ENCODE assay signal across 23 mouse cellular contexts in the genomic region with DNA sequence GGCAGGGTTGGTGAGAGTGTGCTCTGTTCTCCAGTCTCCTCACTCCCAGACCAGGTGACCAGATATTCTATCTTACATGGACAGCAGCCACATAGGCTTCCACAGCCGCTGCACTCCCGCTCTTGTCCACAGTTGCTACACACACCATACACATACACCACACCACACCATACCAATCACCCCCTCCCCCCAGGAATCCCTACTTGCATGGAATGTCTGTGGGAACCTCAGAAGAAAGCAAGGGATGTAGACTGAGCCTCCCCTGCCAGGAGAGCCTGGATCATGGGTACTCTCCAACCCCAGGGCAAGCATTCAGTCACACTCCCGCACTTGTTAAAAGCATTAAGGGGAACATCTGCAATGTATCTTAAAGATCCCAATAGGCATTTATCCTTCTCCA. TPM values are rescaled to one million over a fixed set of nuclear protein-coding genes. Genes with fewer than 3 reads are reported as not detected.
A peak's percentile ranks its signal among the peaks of the same experiment; 100 is the strongest.
DNase-seq lines count a peak whose midpoint lies in the region; ATAC-seq and TF ChIP-seq lines count a peak whose summit lies in the region.
"Had no signal": no experiment of that assay in that cellular context is flagged by ENCODE, and none has a peak within 500 bp of the region (broad histone marks: within the 10 kb centered on the region; RNA-seq: fewer than 3 reads in every experiment).

No protein-coding gene starts in this region.

- WGBS in forebrain, postnatal 0 days = 93% methylated on average over 3 of the region's 3 CpGs

- H3K27me3 ChIP-seq in forebrain, postnatal 0 days (ENCODE audit: insufficient read depth, low read length) = no peaks in the 10 kb centered on the region
- H3K27me3 ChIP-seq: embryonic facial prominence, embryonic 15.5 days; heart, embryonic 15.5 days had no signal

- no peak overlapping the region for H3K9ac ChIP-seq in forebrain, postnatal 0 days
- H3K9ac ChIP-seq: embryonic facial prominence, embryonic 15.5 days; heart, embryonic 12.5 days; heart, embryonic 15.5 days; hindbrain, embryonic 14.5 days had no signal

- no peaks in the 10 kb centered on the region for H3K4me1 ChIP-seq in forebrain, postnatal 0 days (ENCODE audit: insufficient read depth)
- H3K4me1 ChIP-seq: heart, embryonic 15.5 days had no signal

- peak; percentile 78 for DNase-seq in heart, adult 11 months
- no peak for DNase-seq in heart, adult 18-20 months
- peak; percentile 31 for DNase-seq in testis, postnatal 10 days (ENCODE audit: low spot score)
- no peak for DNase-seq in testis, postnatal 14 days (ENCODE audit: low spot score)
- peak; percentile 41 for DNase-seq in mesoderm, embryonic 11.5 days (ENCODE audit: low read depth, low spot score)
- no peak for DNase-seq in forebrain, postnatal 0 days
- DNase-seq: adrenal gland, adult 8-10 months; adrenal gland, postnatal 25 days; cerebellum, adult 18-20 months; cerebellum, adult 9-10 months; cerebellum, postnatal 25 days; gastrocnemius, postnatal 25 days; heart, postnatal 14 days had no signal

- no peak for TF ChIP-seq CTCF in forebrain, postnatal 0 days (IDR thresholded peaks at IDR 0.05; ENCODE audit: low read depth)

- no peak overlapping the region for H3K4me3 ChIP-seq in forebrain, postnatal 0 days (ENCODE audit: low read depth, low read length)
- H3K4me3 ChIP-seq: embryonic facial prominence, embryonic 15.5 days; heart, embryonic 12.5 days; heart, embryonic 15.5 days had no signal

- no peaks in the 10 kb centered on the region for H3K36me3 ChIP-seq in forebrain, postnatal 0 days (ENCODE audit: insufficient read depth)
- H3K36me3 ChIP-seq: embryonic facial prominence, embryonic 15.5 days; heart, embryonic 12.5 days; heart, embryonic 15.5 days had no signal

- ATAC-seq in forebrain, postnatal 0 days = no peak
- ATAC-seq: activated CD4-positive, CD25-positive, alpha-beta regulatory T cell, adult 4 months; CD4-positive, CD25-positive, alpha-beta regulatory T cell, adult 4 months; forebrain, embryonic 14.5 days; hindbrain, postnatal 0 days; inflammation-experienced regulatory T-cells, adult 6 months; intestine, embryonic 16.5 days had no signal

- no peak overlapping the region for H3K27ac ChIP-seq in forebrain, postnatal 0 days (ENCODE audit: low read depth, low read length)
- H3K27ac ChIP-seq: embryonic facial prominence, embryonic 15.5 days; heart, embryonic 15.5 days; hindbrain, embryonic 14.5 days; hindbrain, postnatal 0 days had no signal

- no peak overlapping the region for H3K4me2 ChIP-seq in forebrain, postnatal 0 days (ENCODE audit: low read depth)
- H3K4me2 ChIP-seq: embryonic facial prominence, embryonic 15.5 days; heart, embryonic 12.5 days; heart, embryonic 15.5 days; hindbrain, embryonic 14.5 days had no signal

- H3K9me3 ChIP-seq in forebrain, postnatal 0 days (ENCODE audit: low read length) = no peaks in the 10 kb centered on the region
- H3K9me3 ChIP-seq: embryonic facial prominence, embryonic 15.5 days; heart, embryonic 15.5 days had no signal

RNA-seq across cellular contexts. Expression of gene Vangl1, which starts 48.4 kb away (rescaled TPM):
- total RNA-seq in heart, adult 18-20 months (2021) = 10 to 100 TPM in 1 of 2 experiments, 1 to 10 TPM in 1; 8.6 to 12.3 TPM
- 6.5 TPM in 2 replicates for total RNA-seq in forebrain, postnatal 0 days (2014; rRNA removed)
- polyA plus RNA-seq in forebrain, postnatal 0 days (2015; fragmentation: Nextera tagmentation; extraction: Ambion mirVana) = 3.5 and 5.7 TPM in 2 replicates
- polyA plus RNA-seq: activated CD4-positive, CD25-positive, alpha-beta regulatory T cell, adult 4 months had no signal

Comparison
In these comparisons a context has a peak if more than half of its experiments do, and no peak if none do; other contexts are left out.
1. DNase-seq: peak in heart, adult 11 months (single experiment), testis, postnatal 10 days (single experiment) and mesoderm, embryonic 11.5 days (single experiment); none in heart, adult 18-20 months (0 of 2), testis, postnatal 14 days (single experiment) and forebrain, postnatal 0 days (single experiment).